Mouse (Mus musculus): Measurements from ENCODE around the gene Hdac8. TPM values are rescaled to one million over a fixed set of nuclear protein-coding genes. Genes with fewer than 3 reads are reported as not detected.

Hdac8 gene
- 0.52 TPM for polyA plus RNA-seq (2014; fragmentation: Illumina TruSeq; extraction: RNeasy Lipid Tissue Mini Kit (QIAGEN cat#74804); ENCODE audit: low read depth, low replicate concordance)

DNA sequence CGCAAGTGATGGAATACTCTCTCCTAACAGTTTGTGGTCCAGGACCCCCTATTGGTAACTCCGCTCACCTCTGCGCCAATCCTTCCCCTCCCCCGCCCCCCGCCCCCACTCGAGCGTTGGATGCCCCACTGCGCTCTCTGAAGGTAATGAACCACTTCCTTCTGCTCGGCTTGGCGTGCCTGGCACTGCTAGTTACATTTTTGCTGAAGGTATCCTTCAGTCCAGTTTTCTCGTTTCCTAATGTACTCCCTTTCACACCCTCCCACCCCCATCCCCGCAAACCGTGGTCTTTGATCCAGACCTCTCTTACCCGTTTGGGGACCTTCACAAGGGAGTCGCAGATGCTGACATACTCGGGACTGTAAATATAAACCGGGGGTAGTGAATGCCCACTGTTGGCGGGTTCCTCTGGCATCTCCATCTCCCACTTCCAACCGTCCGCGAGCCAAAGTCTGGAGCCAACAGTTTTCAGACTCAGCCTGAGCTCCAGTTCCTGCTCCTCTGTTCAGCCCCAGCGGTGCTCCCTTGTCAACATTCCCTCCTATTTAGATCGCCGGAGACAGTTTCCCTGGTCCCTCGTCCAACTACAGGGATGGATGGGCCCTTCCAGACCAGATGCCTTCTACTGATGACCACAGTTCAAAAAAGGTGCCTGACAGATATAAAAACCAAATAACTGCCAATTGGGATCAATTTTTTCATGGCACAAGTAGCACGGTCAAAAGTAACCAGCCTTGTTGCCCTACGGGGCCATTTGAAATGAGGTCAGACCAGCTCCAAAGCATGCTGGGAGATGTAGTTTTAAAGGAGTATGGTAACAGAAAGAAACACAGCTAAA, at the start of gene Hdac8:
Hdac8 (minus strand) TSS at position 716 of the 838 bp plus-strand sequence.

DNA sequence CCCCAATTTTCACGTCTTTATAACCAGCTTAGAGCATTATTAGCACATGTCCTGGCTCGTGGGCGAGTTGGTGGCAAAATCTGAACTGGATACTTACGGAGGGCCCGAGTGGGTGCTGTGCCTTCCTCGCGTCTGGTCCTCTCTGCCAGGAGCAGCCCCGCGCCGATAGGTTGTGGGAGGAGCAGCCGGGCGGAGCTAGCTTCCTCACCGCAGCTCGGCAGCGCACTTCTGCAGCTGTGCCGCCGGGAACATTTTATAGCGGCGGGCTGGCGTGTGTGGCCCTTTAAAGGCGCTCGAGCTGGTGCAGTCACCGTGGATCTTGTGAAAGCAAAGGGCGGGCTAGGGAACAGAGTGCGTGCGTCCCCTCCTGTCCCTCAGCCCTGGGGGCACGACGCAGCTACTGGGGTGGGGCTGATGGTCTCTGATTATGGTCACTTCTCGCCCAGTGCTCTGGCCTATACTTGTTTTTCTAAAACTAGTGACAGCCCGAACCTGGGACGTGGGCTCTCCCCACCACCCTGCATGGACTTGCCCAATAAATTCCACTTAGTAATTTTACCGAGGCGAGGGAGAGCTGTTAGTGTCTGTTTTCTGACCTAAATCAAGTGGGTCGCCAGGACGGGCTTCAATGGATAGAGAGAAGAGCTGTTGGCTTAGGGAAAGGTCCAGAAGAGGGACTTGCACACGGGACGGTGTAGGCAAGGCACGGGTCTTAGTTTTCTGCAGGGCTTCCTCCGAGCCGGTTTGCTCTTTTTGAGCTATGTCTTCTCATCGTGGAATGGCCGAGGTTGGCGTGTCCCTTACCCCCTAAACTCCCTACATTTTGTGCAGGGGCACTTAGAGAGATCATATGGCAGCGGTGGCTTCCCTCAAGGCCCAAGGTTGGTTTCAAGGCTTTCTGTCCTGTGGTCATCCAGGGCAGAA, 253.0 kb downstream of the Hdac8 start, which contains the start of gene Cited1:
Cited1 (minus strand) TSS at position 245 of the 924 bp plus-strand sequence.

Other genes starting within 250 kb of the Hdac8 start
- 3.9 TPM for gene Phka1, start 138.9 kb upstream of the Hdac8 start, polyA plus RNA-seq (2014; fragmentation: Illumina TruSeq; extraction: RNeasy Lipid Tissue Mini Kit (QIAGEN cat#74804); ENCODE audit: low read depth, low replicate concordance)
- not detected for gene Gm3880, start 181.6 kb upstream of the Hdac8 start, polyA plus RNA-seq (2014; fragmentation: Illumina TruSeq; extraction: RNeasy Lipid Tissue Mini Kit (QIAGEN cat#74804); ENCODE audit: low read depth, low replicate concordance)
- gene Gm9112, start 202.3 kb upstream of the Hdac8 start, polyA plus RNA-seq (2014; fragmentation: Illumina TruSeq; extraction: RNeasy Lipid Tissue Mini Kit (QIAGEN cat#74804); ENCODE audit: low read depth, low replicate concordance), result 9.7 TPM
- 20.9 TPM for gene Dmrtc1b, start 202.5 kb upstream of the Hdac8 start, polyA plus RNA-seq (2014; fragmentation: Illumina TruSeq; extraction: RNeasy Lipid Tissue Mini Kit (QIAGEN cat#74804); ENCODE audit: low read depth, low replicate concordance)

Measured in testis, adult 10 weeks (tissue).